Mouse (Mus musculus) intestine, postnatal 0 days (tissue): ENCODE data around the gene Gm12216. TPM values are rescaled to one million over a fixed set of nuclear protein-coding genes. Genes with fewer than 3 reads are reported as not detected.
A peak's percentile ranks its signal among the peaks of the same experiment; 100 is the strongest.
"Not testable (repeated sequence)": the region's sequence is repeated elsewhere in the genome, so short reads cannot be mapped to it uniquely, and the experiment has no call there.

Experiments used
- ATAC-seq: fragments of 200-750 bp; cut with Nextera tagmentation; 2 replicates; pipeline ENCODE4 v1.8.0; 2017; ENCODE audit warnings: mild to moderate bottlenecking, moderate TSS enrichment, moderate library complexity
- H3K27ac ChIP-seq: fragments of 300-500 bp; sonication (generic); 2 replicates; pipeline ENCODE4 v1.5.1; 2014; ENCODE audit warnings: mild to moderate bottlenecking, low read depth, low read length, moderate library complexity
- H3K27me3 ChIP-seq: fragments of 300-500 bp; sonication (generic); replicated peaks from 2 replicates; pipeline ENCODE4 v1.6.1; 2014; ENCODE audit warnings: low read length, mixed read lengths; ENCODE audit not compliant: control insufficient read depth, insufficient read depth
- H3K36me3 ChIP-seq: fragments of 300-500 bp; sonication (generic); 2 replicates; pipeline ENCODE4 v1.6.1; 2014; ENCODE audit warnings: mild to moderate bottlenecking, moderate library complexity; ENCODE audit not compliant: control insufficient read depth, insufficient read depth
- H3K4me1 ChIP-seq: fragments of 300-500 bp; sonication (generic); replicated peaks from 2 replicates; pipeline ENCODE4 v1.6.1; 2014; ENCODE audit warnings: antibody characterized with exemption, low read length, mixed read lengths; ENCODE audit not compliant: control insufficient read depth, insufficient read depth
- H3K4me2 ChIP-seq: fragments of 300-500 bp; sonication (generic); replicated peaks from 2 replicates; pipeline ENCODE4 v1.6.1; 2014; ENCODE audit warnings: low read depth, mild to moderate bottlenecking, moderate library complexity
- H3K4me3 ChIP-seq: fragments of 300-500 bp; sonication (generic); 2 replicates; pipeline ENCODE4 v1.5.1; 2014; ENCODE audit warnings: low read depth, low read length
- H3K9ac ChIP-seq: fragments of 300-500 bp; sonication (generic); 2 replicates; pipeline ENCODE4 v1.6.1; 2014; ENCODE audit warnings: mild to moderate bottlenecking, low read depth, low read length
- H3K9me3 ChIP-seq: fragments of 300-500 bp; sonication (generic); 2 replicates; pipeline ENCODE4 v1.6.1; 2016; ENCODE audit warnings: mixed run types; ENCODE audit not compliant: control insufficient read depth
- CTCF ChIP-seq: sonication (generic); IDR thresholded peaks from 2 replicates; pipeline ENCODE4 v1.5.1; 2016; ENCODE audit warnings: low read depth, mild to moderate bottlenecking, control low read depth, antibody characterized with exemption, moderate library complexity
- WGBS: fragments of 180-500 bp; shearing (Covaris S2); extraction: QIAGEN DNeasy Blood & Tissue Kit; methylation state at CpG from one replicate; pipeline ENCODE4 v1.1.7; 2014; 5-methylcytosine and 5-hydroxymethylcytosine counted together
- polyA plus RNA-seq: library from polyadenylated mRNA; unstranded; fragments of >200 nt; fragmentation: Nextera tagmentation; extraction: Ambion mirVana; gene quantifications from 2 replicates; pipeline ENCODE4 v1.2.1, GENCODE M21; 2015

Gm12216 gene
- 6.5 and 8.0 TPM in 2 replicates for polyA plus RNA-seq

DNA sequence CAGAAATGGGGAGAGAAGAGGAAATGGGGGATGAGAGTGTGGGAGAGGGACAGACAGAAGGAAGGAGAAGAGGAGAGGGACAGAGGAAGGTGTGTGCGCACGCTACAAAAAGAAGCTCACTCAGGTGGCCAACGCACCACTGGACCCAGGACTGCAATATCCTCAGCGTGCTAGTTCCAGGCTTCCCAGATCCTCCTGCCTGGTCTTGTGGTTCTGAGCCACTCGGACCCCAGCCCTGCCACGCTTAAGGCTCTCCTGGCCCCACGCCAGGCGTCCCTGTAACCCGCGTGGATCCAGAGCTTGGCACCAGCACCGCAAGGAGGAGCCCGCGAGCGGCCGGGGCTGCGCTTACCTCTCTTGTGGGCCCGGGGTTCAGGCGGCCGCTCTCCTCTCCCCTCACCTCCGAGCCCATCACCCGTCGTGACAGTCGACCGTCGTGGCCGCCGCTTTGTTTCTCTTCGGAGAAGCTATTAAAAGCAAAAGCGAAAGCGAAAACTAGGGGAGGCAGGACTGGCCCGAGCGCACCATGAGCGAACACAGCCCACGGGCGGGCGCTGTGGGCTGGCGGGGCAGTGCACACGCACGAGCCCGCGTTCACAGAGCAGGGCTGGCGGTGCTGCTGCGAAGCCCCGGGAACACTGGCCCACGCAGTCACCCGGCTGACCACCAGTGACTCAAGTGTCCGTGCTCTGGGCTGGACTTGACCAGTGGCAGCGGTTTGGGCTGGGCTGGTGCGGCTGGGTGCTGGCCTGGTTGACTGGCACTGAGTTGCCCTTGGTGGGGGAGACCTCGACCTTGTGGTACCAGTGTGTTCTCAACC is at the start of gene Gm12216:
Gene Gm12216 (minus strand): TSS at position 496 of the 820 bp plus-strand sequence.
- not testable (repeated sequence) for H3K9me3 ChIP-seq, H3K27me3 ChIP-seq, H3K4me1 ChIP-seq, H3K36me3 ChIP-seq
- Histone ChIP-seq H3K9ac (peak within 1 kb of the TSS; percentile 57), H3K4me2 (peak within 1 kb of the TSS; percentile 84), H3K27ac (peak within 1 kb of the TSS; percentile 62), H3K4me3 (peak within 1 kb of the TSS; percentile 53)
- TF ChIP-seq CTCF, result peak; percentile 60
- ATAC-seq, result peak; percentile 80
- 5% methylated on average over 37 of the region's 50 CpGs for WGBS

DNA sequence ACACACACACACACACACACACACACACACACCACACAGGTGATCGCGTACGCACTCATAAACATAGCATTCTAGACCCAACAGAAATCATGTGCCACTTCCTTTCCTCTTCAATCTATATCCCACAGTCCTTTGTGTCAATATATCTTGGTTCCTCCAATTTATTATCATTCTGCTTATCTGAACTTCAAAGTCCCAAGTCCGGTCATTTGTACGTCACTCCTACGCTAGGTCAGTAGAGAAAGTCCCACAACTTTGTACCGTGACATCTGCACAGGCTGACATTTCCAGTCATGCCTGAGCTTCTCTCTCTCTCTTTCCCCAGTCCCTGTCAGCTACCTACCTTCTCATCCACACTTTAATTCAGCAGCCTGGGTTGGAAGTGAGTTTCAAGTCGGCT is 49.6 kb upstream of the Gm12216 start:
- 51% methylated on average over 8 of the region's 8 CpGs for WGBS
- peak; percentile 75 for ATAC-seq
- no peak for TF ChIP-seq CTCF
- Histone ChIP-seq H3K9me3 (no peaks in the 10 kb centered on the region), H3K9ac (no peak overlapping the region), H3K27me3 (no peaks in the 10 kb centered on the region), H3K4me1 (peaks cover 8% of the 10 kb centered on the region; the same call in 1 of the 2 replicates), H3K27ac (peak overlapping the region; percentile 65), H3K36me3 (no peaks in the 10 kb centered on the region), H3K4me2 (no peak overlapping the region), H3K4me3 (no peak overlapping the region)

DNA sequence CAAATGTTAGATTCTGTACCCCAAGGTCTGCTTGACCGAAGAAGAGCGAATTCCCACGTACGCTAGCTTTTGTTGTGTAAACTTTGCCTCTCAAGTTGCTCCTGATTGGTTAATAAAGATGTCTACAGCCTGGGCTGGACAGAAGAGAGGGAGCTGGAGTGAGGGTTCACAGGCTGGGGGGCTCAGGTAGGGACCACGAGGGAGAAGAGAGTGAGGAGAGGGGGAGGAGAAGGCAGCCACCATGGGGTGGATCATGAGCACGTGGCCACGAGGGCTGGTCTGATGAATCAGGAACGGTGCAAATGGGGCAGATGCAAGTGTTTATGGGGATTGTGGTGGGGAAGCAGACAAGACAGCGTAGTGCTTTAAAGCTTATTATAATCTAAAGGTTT is 45.5 kb upstream of the Gm12216 start:
- no peak for ATAC-seq
- Histone ChIP-seq H3K4me2 (no peak overlapping the region), H3K36me3 (no peaks in the 10 kb centered on the region), H3K9ac (no peak overlapping the region), H3K9me3 (no peaks in the 10 kb centered on the region), H3K4me1 (peaks cover 8% of the 10 kb centered on the region; the same call in 1 of the 2 replicates), H3K27ac (peak overlapping the region; percentile 69), H3K4me3 (no peak overlapping the region), H3K27me3 (no peaks in the 10 kb centered on the region)
- no peak for TF ChIP-seq CTCF
- 44% methylated on average over 9 of the region's 9 CpGs for WGBS

DNA sequence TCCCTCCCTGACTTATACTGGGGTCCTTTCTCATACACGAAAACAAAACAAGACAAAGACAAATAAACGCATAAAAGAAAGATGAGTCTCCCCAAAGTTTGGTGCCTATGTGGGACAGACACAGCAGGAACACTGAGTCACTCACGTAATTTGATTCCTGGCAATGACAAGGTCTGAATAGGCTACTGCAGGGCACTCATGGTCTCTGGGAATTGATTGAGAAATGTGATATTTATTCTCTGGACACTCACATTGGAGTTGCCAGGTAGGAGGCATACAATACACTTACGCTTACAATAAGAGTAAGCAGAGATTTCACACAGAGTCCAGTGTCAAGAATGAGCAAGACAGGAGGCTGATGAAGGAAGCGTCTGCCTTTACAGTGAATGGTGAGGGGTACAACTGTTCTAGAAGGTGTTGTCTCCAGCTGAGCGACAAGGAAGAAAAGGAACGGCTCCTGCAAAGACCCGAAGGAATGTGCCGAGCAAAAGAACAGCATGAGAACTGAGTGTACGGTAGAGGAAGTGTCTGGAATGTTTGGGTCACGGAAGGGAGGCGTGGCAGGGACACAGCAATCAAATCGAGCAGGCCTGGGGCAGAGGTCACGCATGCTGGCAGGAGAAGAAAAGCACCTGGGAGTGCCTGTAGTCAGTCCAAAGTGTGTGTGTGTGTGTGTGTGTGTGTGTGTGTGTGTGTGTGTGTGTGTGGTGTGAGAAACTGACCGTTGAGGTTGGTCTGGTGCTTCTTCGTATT is 44.9 kb upstream of the Gm12216 start:
- Histone ChIP-seq H3K36me3 (no peaks in the 10 kb centered on the region), H3K27ac (peak overlapping the region; percentile 69), H3K4me1 (peaks cover 8% of the 10 kb centered on the region; the same call in 1 of the 2 replicates), H3K27me3 (no peaks in the 10 kb centered on the region), H3K9me3 (no peaks in the 10 kb centered on the region), H3K9ac (no peak overlapping the region), H3K4me2 (peak overlapping the region; percentile 18; the same call in 1 of the 2 replicates), H3K4me3 (no peak overlapping the region)
- 23% methylated on average over 16 of the region's 16 CpGs for WGBS
- peak; percentile 86 for ATAC-seq
- TF ChIP-seq CTCF, result no peak

DNA sequence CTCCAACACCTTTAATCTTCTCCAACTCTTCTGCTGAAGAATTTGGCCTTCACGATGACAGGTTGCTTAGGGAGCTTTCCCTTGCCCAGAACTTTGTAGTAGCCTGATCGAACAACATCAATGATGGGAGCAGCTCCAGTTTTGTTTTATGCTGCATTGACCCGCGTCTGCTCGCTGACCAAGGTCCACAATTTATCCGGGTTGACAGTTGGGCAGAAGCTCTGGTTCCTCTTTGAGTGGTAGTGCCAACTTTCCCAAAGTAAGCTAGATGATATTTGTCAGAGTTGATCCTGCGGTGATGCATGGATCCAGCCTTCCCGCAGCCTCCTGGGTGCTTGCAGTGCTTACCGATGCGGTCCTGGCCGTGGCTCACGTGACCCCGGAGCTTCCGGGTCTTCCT is 43.7 kb upstream of the Gm12216 start:
- no peak overlapping the region for H3K4me3 ChIP-seq
- H3K9ac ChIP-seq, result no peak overlapping the region
- H3K36me3 ChIP-seq, result no peaks in the 10 kb centered on the region
- no peaks in the 10 kb centered on the region for H3K9me3 ChIP-seq
- no peaks in the 10 kb centered on the region for H3K27me3 ChIP-seq
- peaks cover 6% of the 10 kb centered on the region; the same call in 1 of the 2 replicates for H3K4me1 ChIP-seq
- 93% methylated on average over 14 of the region's 14 CpGs for WGBS
- ATAC-seq, result no peak
- TF ChIP-seq CTCF, result no peak
- H3K4me2 ChIP-seq, result no peak overlapping the region
- no peak overlapping the region for H3K27ac ChIP-seq

DNA sequence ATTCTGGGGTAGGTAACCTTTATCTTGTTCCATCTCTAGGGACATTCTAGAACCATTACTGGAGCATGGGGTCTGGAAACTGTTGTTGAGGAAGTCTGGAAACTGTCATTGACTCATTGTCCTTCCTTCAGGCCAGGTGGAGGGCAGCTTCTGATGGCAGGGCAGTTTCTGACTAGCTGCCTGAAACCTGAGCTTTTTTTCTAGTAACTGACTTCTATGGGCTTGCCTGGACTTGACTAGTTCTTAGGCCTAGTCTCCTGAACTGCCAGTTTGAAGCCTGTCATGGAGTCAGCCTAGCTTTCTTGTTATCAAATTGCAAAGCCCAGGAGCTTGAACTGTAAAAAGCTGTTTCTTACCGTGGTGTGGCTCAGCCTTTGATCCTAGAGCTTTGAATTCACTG is 41.9 kb upstream of the Gm12216 start:
- H3K4me3 ChIP-seq, result no peak overlapping the region
- no peaks in the 10 kb centered on the region for H3K27me3 ChIP-seq
- H3K9ac ChIP-seq, result no peak overlapping the region
- no peak for TF ChIP-seq CTCF
- H3K4me2 ChIP-seq, result no peak overlapping the region
- WGBS, result 31% methylated on average over 1 of the region's 1 CpGs
- no peak for ATAC-seq
- H3K36me3 ChIP-seq, result no peaks in the 10 kb centered on the region
- no peak overlapping the region for H3K27ac ChIP-seq
- H3K9me3 ChIP-seq, result no peaks in the 10 kb centered on the region
- H3K4me1 ChIP-seq, result peaks cover 6% of the 10 kb centered on the region
